Mouse (Mus musculus) embryonic fibroblast, embryonic 13.5 days (primary cell): ENCODE data around the gene Gm21317. TPM values are rescaled to one million over a fixed set of nuclear protein-coding genes. Genes with fewer than 3 reads are reported as not detected.
"Not testable (repeated sequence)": the region's sequence is repeated elsewhere in the genome, so short reads cannot be mapped to it uniquely, and the experiment has no call there.

ENCODE experiments used
- H3K27ac ChIP-seq: 2 replicates; pipeline ENCODE4 v1.5.1; 2012; ENCODE audit warnings: low read length, control low read depth, inconsistent platforms; ENCODE audit not compliant: insufficient read depth
- H3K4me1 ChIP-seq: 2 replicates; pipeline ENCODE4 v1.6.1; 2011; ENCODE audit warnings: low read length; ENCODE audit not compliant: control insufficient read depth, insufficient read depth
- H3K4me3 ChIP-seq: 2 replicates; pipeline ENCODE4 v1.5.1; 2011; ENCODE audit warnings: mild to moderate bottlenecking, control low read depth, low read length; ENCODE audit not compliant: insufficient read depth
- polyA plus RNA-seq: library from polyadenylated mRNA; stranded (reverse); fragments of >200 nt; gene quantifications from 2 replicates; pipeline ENCODE4 v1.2.4, GENCODE M21; 2011; ENCODE audit warnings: low read depth; ENCODE audit not compliant: missing spikeins, insufficient read length

Gm21317 gene
- not detected in 2 replicates for polyA plus RNA-seq

DNA sequence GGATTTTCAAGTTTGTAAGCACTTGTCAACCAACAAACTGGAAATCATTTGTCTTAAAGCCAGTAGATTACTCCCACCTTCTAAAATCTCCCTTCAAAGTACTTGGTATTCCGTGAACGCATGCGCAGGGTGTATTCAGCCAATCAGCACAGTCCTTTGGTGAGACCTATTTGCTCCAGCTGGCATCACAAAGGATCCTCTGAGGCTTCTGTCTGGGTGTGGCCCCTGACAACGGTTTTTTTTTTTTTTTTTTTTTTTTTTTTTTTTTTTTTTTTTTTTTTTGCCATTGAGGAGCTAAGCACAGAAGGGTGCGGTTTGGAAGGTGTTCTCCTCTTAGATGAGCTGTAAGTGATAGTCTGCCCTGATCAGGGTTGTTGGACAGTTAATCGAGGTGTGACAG, at the start of gene Gm21317:
Gene Gm21317, plus strand, starts transcription at position 301 of the 400 bp plus-strand sequence.
- not testable (repeated sequence) for H3K4me1 ChIP-seq, H3K27ac ChIP-seq, H3K4me3 ChIP-seq
